Mouse (Mus musculus) heart, postnatal 0 days (tissue): ENCODE data around the gene Tspan3. TPM values are rescaled to one million over a fixed set of nuclear protein-coding genes. Genes with fewer than 3 reads are reported as not detected.

Experiments
- ATAC-seq: fragments of 200-750 bp; cut with Nextera tagmentation; 2 replicates; pipeline ENCODE4 v1.8.0; 2017; ENCODE audit warnings: low read depth, moderate number of reproducible peaks, moderate library complexity; ENCODE audit not compliant: insufficient read depth
- DNase-seq: peaks from one replicate; pipeline ENCODE4 v3.0.0-alpha.2; 2016; ENCODE audit warnings: low spot score
- H3K27ac ChIP-seq: fragments of 300-500 bp; sonication (generic); 2 replicates; pipeline ENCODE4 v1.5.1; 2014; ENCODE audit warnings: low read depth, mild to moderate bottlenecking
- H3K27me3 ChIP-seq: fragments of 300-500 bp; sonication (generic); 2 replicates; pipeline ENCODE4 v1.6.1; 2014; ENCODE audit warnings: low read length, mixed read lengths; ENCODE audit not compliant: control insufficient read depth, insufficient read depth
- H3K36me3 ChIP-seq: fragments of 300-500 bp; sonication (generic); replicated peaks from 2 replicates; pipeline ENCODE4 v1.6.1; 2014; ENCODE audit warnings: low read length, mixed read lengths; ENCODE audit not compliant: control insufficient read depth, insufficient read depth
- H3K4me1 ChIP-seq: fragments of 300-500 bp; sonication (generic); 2 replicates; pipeline ENCODE4 v1.6.1; 2014; ENCODE audit warnings: antibody characterized with exemption; ENCODE audit not compliant: control insufficient read depth, insufficient read depth
- H3K4me2 ChIP-seq: fragments of 300-500 bp; sonication (generic); 2 replicates; pipeline ENCODE4 v1.6.1; 2014; ENCODE audit warnings: low read depth, mild to moderate bottlenecking, low read length, moderate library complexity
- H3K4me3 ChIP-seq: fragments of 300-500 bp; sonication (generic); 2 replicates; pipeline ENCODE4 v1.5.1; 2014; ENCODE audit warnings: low read depth, low read length
- H3K9ac ChIP-seq: fragments of 300-500 bp; sonication (generic); replicated peaks from 2 replicates; pipeline ENCODE4 v1.6.1; 2014; ENCODE audit warnings: low read depth, low read length, mixed read lengths
- H3K9me3 ChIP-seq: fragments of 300-500 bp; sonication (generic); replicated peaks from 2 replicates; pipeline ENCODE4 v1.6.1; 2016; ENCODE audit warnings: low read length; ENCODE audit not compliant: control insufficient read depth
- CTCF ChIP-seq: IDR thresholded peaks from 2 replicates; pipeline ENCODE4 v1.5.1; 2016; ENCODE audit warnings: antibody characterized with exemption, control low read depth, low read depth
- EP300 ChIP-seq: IDR thresholded peaks from 2 replicates; pipeline ENCODE4 v1.6.1; 2016; ENCODE audit warnings: antibody characterized with exemption, low read depth
- WGBS: fragments of 180-500 bp; shearing (Covaris S2); extraction: QIAGEN DNeasy Blood & Tissue Kit; methylation state at CpG from one replicate; pipeline ENCODE4 v1.1.7; 2014; 5-methylcytosine and 5-hydroxymethylcytosine counted together
- polyA plus RNA-seq: library from polyadenylated mRNA; unstranded; fragments of >200 nt; fragmentation: Nextera tagmentation; extraction: Ambion mirVana; gene quantifications from 2 replicates; pipeline ENCODE4 v1.2.1, GENCODE M21; 2015
- total RNA-seq: library from RNA; depleted of rRNA; stranded (reverse); fragments of >200 nt; gene quantifications from 2 replicates; pipeline ENCODE4 v1.2.3, GENCODE M21; 2014; ENCODE audit warnings: low replicate concordance; rRNA removed

Tspan3 gene
- total RNA-seq (384 and 402 TPM in 2 replicates), polyA plus RNA-seq (460 and 461 TPM in 2 replicates)

- H3K9me3 ChIP-seq = no peaks in the 10 kb centered on the region
- H3K27ac ChIP-seq = no peak within 1 kb of the TSS
- H3K9ac ChIP-seq = no peak within 1 kb of the TSS
- no peak for DNase-seq
- WGBS = 92% methylated on average over 6 of the region's 6 CpGs
- no peak within 1 kb of the TSS for H3K4me3 ChIP-seq
- TF ChIP-seq EP300 (no peak), CTCF (no peak)
- no peak for ATAC-seq
- no peak within 1 kb of the TSS for H3K4me2 ChIP-seq
- no peaks in the 10 kb centered on the region for H3K27me3 ChIP-seq
- H3K4me1 ChIP-seq = peaks cover 13% of the 10 kb centered on the region; the same call in 1 of the 2 replicates
- no peaks in the 10 kb centered on the region for H3K36me3 ChIP-seq
These were observed at the start of gene Tspan3 for GRCm38 (mm10) chr9:56165377-56165776. TSS of gene Tspan3 (minus strand) at chr9:56165477.

- no peak overlapping the region for H3K9ac ChIP-seq
- no peak overlapping the region for H3K4me3 ChIP-seq
- no peaks in the 10 kb centered on the region for H3K27me3 ChIP-seq
- 40% methylated on average over 11 of the region's 11 CpGs for WGBS
- H3K9me3 ChIP-seq = no peaks in the 10 kb centered on the region
- H3K4me1 ChIP-seq = peaks cover 15% of the 10 kb centered on the region
- no peak; the same call in 1 of the 2 replicates for ATAC-seq
- H3K27ac ChIP-seq = peak overlapping the region; percentile 54; the same call in 1 of the 2 replicates
- H3K4me2 ChIP-seq = peak overlapping the region; percentile 19; the same call in 1 of the 2 replicates
- no peaks in the 10 kb centered on the region for H3K36me3 ChIP-seq
- TF ChIP-seq CTCF (peak; percentile 87), EP300 (no peak)
- peak; percentile 75 for DNase-seq
These were observed 48.4 kb upstream of the Tspan3 start for GRCm38 (mm10) chr9:56213451-56214291.

GRCm38 (mm10) chr9:56208817-56209216 lies 43.5 kb upstream of the Tspan3 start:
- H3K9ac ChIP-seq = no peak overlapping the region
- WGBS = 80% methylated on average over 8 of the region's 8 CpGs

GRCm38 (mm10) chr9:56207516-56207915 lies 42.2 kb upstream of the Tspan3 start:
- H3K36me3 ChIP-seq = peaks cover 27% of the 10 kb centered on the region
- no peak for ATAC-seq
- H3K27me3 ChIP-seq = no peaks in the 10 kb centered on the region
- DNase-seq = no peak
- H3K9me3 ChIP-seq = no peaks in the 10 kb centered on the region
- TF ChIP-seq EP300 = no peak
- no peak for TF ChIP-seq CTCF
- H3K4me2 ChIP-seq = no peak overlapping the region
- no peak overlapping the region for H3K9ac ChIP-seq
- H3K4me3 ChIP-seq = no peak overlapping the region
- WGBS = 77% methylated on average over 5 of the region's 5 CpGs
- H3K27ac ChIP-seq = no peak overlapping the region
- no peaks in the 10 kb centered on the region for H3K4me1 ChIP-seq

More at GRCm38 (mm10) chr9:56208817-56209216, 43.5 kb upstream of the Tspan3 start:
- TF ChIP-seq CTCF = no peak
- TF ChIP-seq EP300 = no peak
- ATAC-seq = no peak
- Histone ChIP-seq H3K27ac (no peak overlapping the region), H3K36me3 (peaks cover 27% of the 10 kb centered on the region), H3K4me1 (no peaks in the 10 kb centered on the region), H3K4me2 (no peak overlapping the region), H3K27me3 (no peaks in the 10 kb centered on the region), H3K9me3 (no peaks in the 10 kb centered on the region), H3K4me3 (no peak overlapping the region)
- DNase-seq = no peak

GRCm38 (mm10) chr9:56207083-56207482 lies 41.8 kb upstream of the Tspan3 start:
- Histone ChIP-seq H3K4me2 (no peak overlapping the region), H3K27ac (no peak overlapping the region), H3K4me3 (no peak overlapping the region), H3K9ac (no peak overlapping the region), H3K9me3 (no peaks in the 10 kb centered on the region), H3K36me3 (peaks cover 27% of the 10 kb centered on the region), H3K27me3 (no peaks in the 10 kb centered on the region), H3K4me1 (no peaks in the 10 kb centered on the region)
- DNase-seq (no peak), ATAC-seq (no peak)
- WGBS = 83% methylated on average over 10 of the region's 10 CpGs
- TF ChIP-seq EP300 = no peak
- TF ChIP-seq CTCF = no peak
